Mouse (Mus musculus) kidney, postnatal 0 days (tissue): ENCODE measurements around the gene Reep3. TPM values are rescaled to one million over a fixed set of nuclear protein-coding genes. Genes with fewer than 3 reads are reported as not detected.
A peak's percentile ranks its signal among the peaks of the same experiment; 100 is the strongest.

Experiments
- ATAC-seq: fragments of 200-750 bp; cut with Nextera tagmentation; replicated peaks from 2 replicates; pipeline ENCODE4 v1.8.0; 2017; ENCODE audit warnings: low read depth, moderate number of reproducible peaks, moderate TSS enrichment, moderate library complexity; ENCODE audit not compliant: low FRiP score
- DNase-seq: peaks from one replicate; pipeline ENCODE4 v3.0.0-alpha.2; 2016; ENCODE audit warnings: low spot score
- H3K27ac ChIP-seq: fragments of 300-500 bp; sonication (generic); 2 replicates; pipeline ENCODE4 v1.5.1; 2014; ENCODE audit warnings: mild to moderate bottlenecking
- H3K27me3 ChIP-seq: fragments of 300-500 bp; sonication (generic); 2 replicates; pipeline ENCODE4 v1.6.1; 2014; ENCODE audit warnings: low read length, mixed read lengths; ENCODE audit not compliant: insufficient read depth
- H3K36me3 ChIP-seq: fragments of 300-500 bp; sonication (generic); 2 replicates; pipeline ENCODE4 v1.6.1; 2014; ENCODE audit warnings: low read length, mixed read lengths; ENCODE audit not compliant: insufficient read depth
- H3K4me1 ChIP-seq: fragments of 300-500 bp; sonication (generic); replicated peaks from 2 replicates; pipeline ENCODE4 v1.6.1; 2014; ENCODE audit warnings: antibody characterized with exemption, low read length, mixed read lengths; ENCODE audit not compliant: insufficient read depth
- H3K4me2 ChIP-seq: fragments of 300-500 bp; sonication (generic); 2 replicates; pipeline ENCODE4 v1.6.1; 2014; ENCODE audit warnings: mild to moderate bottlenecking, low read length, moderate library complexity, mixed read lengths
- H3K4me3 ChIP-seq: fragments of 300-500 bp; sonication (generic); replicated peaks from 2 replicates; pipeline ENCODE4 v1.5.1; 2014; ENCODE audit warnings: low read depth, low read length
- H3K9ac ChIP-seq: fragments of 300-500 bp; sonication (generic); 2 replicates; pipeline ENCODE4 v1.6.1; 2014; ENCODE audit warnings: low read depth, low read length
- H3K9me3 ChIP-seq: fragments of 300-500 bp; sonication (generic); replicated peaks from 2 replicates; pipeline ENCODE4 v1.6.1; 2016; ENCODE audit warnings: low read length, inconsistent platforms, mixed read lengths
- CTCF ChIP-seq: IDR thresholded peaks from 2 replicates; pipeline ENCODE4 v1.5.1; 2016; ENCODE audit warnings: antibody characterized with exemption, low read depth, mild to moderate bottlenecking, moderate library complexity
- WGBS: fragments of 180-500 bp; shearing (Covaris S2); extraction: QIAGEN DNeasy Blood & Tissue Kit; methylation state at CpG from one replicate; pipeline ENCODE4 v1.1.7; 2014; 5-methylcytosine and 5-hydroxymethylcytosine counted together
- polyA plus RNA-seq: library from polyadenylated mRNA; unstranded; fragments of >200 nt; fragmentation: Nextera tagmentation; extraction: Ambion mirVana; gene quantifications from 2 replicates; pipeline ENCODE4 v1.2.1, GENCODE M21; 2015

Gene Reep3
- polyA plus RNA-seq, 1 experiment from 2014 or later, result 44.7 TPM

- no peak overlapping the region for H3K27ac ChIP-seq
- WGBS, result 53% methylated on average over 5 of the region's 5 CpGs
- no peak for ATAC-seq
These were observed 102.3 kb downstream of the Reep3 start for GRCm38 (mm10) chr10:66994469-66994868.

GRCm38 (mm10) chr10:66992591-66992990 is 104.2 kb downstream of the Reep3 start:
- H3K36me3 ChIP-seq, result no peaks in the 10 kb centered on the region
- ATAC-seq (no peak), DNase-seq (no peak)
- whole genome bisulfite sequencing, result 58% methylated on average over 5 of the region's 5 CpGs
- H3K9me3 ChIP-seq, result no peaks in the 10 kb centered on the region
- no peak overlapping the region for H3K4me2 ChIP-seq
- H3K9ac ChIP-seq, result no peak overlapping the region
- H3K27me3 ChIP-seq, result no peaks in the 10 kb centered on the region
- no peak overlapping the region for H3K4me3 ChIP-seq
- TF ChIP-seq CTCF, result no peak
- H3K27ac ChIP-seq, result no peak overlapping the region
- H3K4me1 ChIP-seq, result no peaks in the 10 kb centered on the region

More at GRCm38 (mm10) chr10:66994469-66994868, 102.3 kb downstream of the Reep3 start:
- Histone ChIP-seq H3K27me3 (no peaks in the 10 kb centered on the region), H3K36me3 (no peaks in the 10 kb centered on the region), H3K4me1 (no peaks in the 10 kb centered on the region), H3K9ac (no peak overlapping the region), H3K9me3 (no peaks in the 10 kb centered on the region), H3K4me2 (no peak overlapping the region), H3K4me3 (no peak overlapping the region)
- DNase-seq, result no peak
- TF ChIP-seq CTCF, result no peak

GRCm38 (mm10) chr10:66990506-66990905 is 106.2 kb downstream of the Reep3 start:
- no peaks in the 10 kb centered on the region for H3K4me1 ChIP-seq
- H3K27ac ChIP-seq, result no peak overlapping the region
- no peak overlapping the region for H3K4me3 ChIP-seq
- no peak for TF ChIP-seq CTCF
- 79% methylated on average over 3 of the region's 3 CpGs for WGBS
- no peak for DNase-seq
- H3K4me2 ChIP-seq, result no peak overlapping the region
- H3K27me3 ChIP-seq, result no peaks in the 10 kb centered on the region
- H3K36me3 ChIP-seq, result no peaks in the 10 kb centered on the region
- H3K9me3 ChIP-seq, result no peaks in the 10 kb centered on the region
- ATAC-seq, result no peak
- H3K9ac ChIP-seq, result no peak overlapping the region

- Histone ChIP-seq H3K9me3 (no peaks in the 10 kb centered on the region), H3K4me3 (no peak overlapping the region), H3K27me3 (no peaks in the 10 kb centered on the region), H3K36me3 (no peaks in the 10 kb centered on the region), H3K4me1 (no peaks in the 10 kb centered on the region), H3K9ac (no peak overlapping the region), H3K27ac (no peak overlapping the region), H3K4me2 (no peak overlapping the region)
- DNase-seq (no peak), ATAC-seq (no peak)
- TF ChIP-seq CTCF, result no peak
- 95% methylated on average over 5 of the region's 5 CpGs for WGBS
These were observed 113.7 kb downstream of the Reep3 start for GRCm38 (mm10) chr10:66983043-66983442.

GRCm38 (mm10) chr10:66978215-66978614 is 118.5 kb downstream of the Reep3 start:
- no peak for TF ChIP-seq CTCF
- Histone ChIP-seq H3K4me3 (no peak overlapping the region), H3K27me3 (no peaks in the 10 kb centered on the region), H3K4me1 (no peaks in the 10 kb centered on the region), H3K4me2 (no peak overlapping the region), H3K36me3 (no peaks in the 10 kb centered on the region), H3K9ac (no peak overlapping the region), H3K27ac (no peak overlapping the region), H3K9me3 (no peaks in the 10 kb centered on the region)
- DNase-seq (peak; percentile 67), ATAC-seq (no peak)
- WGBS, result 47% methylated on average over 2 of the region's 2 CpGs

- no peak for TF ChIP-seq CTCF
- Histone ChIP-seq H3K9me3 (no peaks in the 10 kb centered on the region), H3K4me1 (no peaks in the 10 kb centered on the region), H3K4me2 (no peak overlapping the region), H3K27me3 (no peaks in the 10 kb centered on the region), H3K36me3 (no peaks in the 10 kb centered on the region), H3K9ac (no peak overlapping the region), H3K4me3 (no peak overlapping the region), H3K27ac (no peak overlapping the region)
- WGBS, result 83% methylated on average over 3 of the region's 3 CpGs
- ATAC-seq (no peak), DNase-seq (no peak)
These were observed 119.7 kb downstream of the Reep3 start for GRCm38 (mm10) chr10:66977093-66977492.

- ATAC-seq, result no peak
- Histone ChIP-seq H3K4me1 (no peaks in the 10 kb centered on the region), H3K27ac (no peak overlapping the region), H3K9me3 (no peaks in the 10 kb centered on the region), H3K4me3 (no peak overlapping the region), H3K9ac (no peak overlapping the region), H3K36me3 (no peaks in the 10 kb centered on the region), H3K27me3 (no peaks in the 10 kb centered on the region), H3K4me2 (no peak overlapping the region)
- TF ChIP-seq CTCF, result no peak
- DNase-seq, result no peak
- WGBS, result 79% methylated on average over 1 of the region's 1 CpGs
These were observed 121.3 kb downstream of the Reep3 start for GRCm38 (mm10) chr10:66975451-66975850.
